Mouse (Mus musculus): ENCODE results near the gene Lrrc8d.

DNA sequence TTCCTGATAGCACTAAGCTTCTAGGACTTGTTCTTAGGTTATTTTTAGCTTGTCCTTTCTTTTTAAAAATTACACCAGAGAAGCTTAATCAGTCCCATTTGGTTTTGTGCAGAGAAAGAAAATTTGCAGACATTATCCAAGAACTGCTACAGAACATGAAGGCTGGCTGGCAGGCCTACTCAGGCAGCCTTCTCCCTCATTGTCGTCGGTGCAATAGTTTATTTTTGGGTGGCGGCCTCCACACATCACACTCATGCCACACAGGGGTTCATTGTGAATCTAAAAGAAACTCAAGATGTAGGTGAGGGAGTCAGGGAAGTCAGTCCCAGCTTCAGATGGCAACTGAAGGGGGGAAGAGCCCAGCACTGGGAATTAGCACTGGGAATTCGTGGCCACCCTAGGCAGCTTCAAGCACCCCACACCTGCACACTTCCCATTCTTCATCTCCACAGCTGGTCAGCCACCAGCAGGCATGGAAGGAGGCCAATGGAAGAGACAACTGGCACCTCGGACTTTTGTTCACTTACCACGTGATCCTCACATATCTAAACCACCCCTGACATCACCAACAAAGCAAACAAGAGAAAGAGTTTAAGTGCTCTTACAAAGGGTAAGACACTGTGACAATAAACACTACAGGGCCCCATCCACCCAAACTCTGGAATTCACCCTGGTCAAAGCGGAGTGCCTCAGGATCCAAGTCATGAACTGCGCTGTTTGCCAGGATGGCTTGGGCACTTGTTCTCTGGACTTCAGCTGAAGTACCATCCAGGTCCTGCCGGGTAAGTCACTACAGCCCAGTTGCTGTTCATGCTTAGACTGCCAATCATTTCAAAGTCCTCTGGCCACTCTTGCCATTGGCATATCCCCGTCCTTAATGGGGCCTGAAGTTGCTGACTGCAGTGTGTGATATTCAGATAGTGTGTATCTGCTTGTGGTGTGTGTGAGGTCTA is 9.0 kb upstream of the Lrrc8d start:
- TF ChIP-seq GATA1 (IDR thresholded peaks at IDR 0.05; ENCODE audit: borderline replicate concordance, low read length) (no peak), FLI1 (IDR thresholded peaks at IDR 0.05; ENCODE audit: low read length) (no peak)

Measured in megakaryocyte, embryonic 14.5 days (primary cell).